Mouse (Mus musculus) megakaryocyte, embryonic 14.5 days (primary cell): ENCODE data around the gene Ahcy.
"Not testable (repeated sequence)": the region's sequence is repeated elsewhere in the genome, so short reads cannot be mapped to it uniquely, and the experiment has no call there.

ENCODE experiments used
- FLI1 ChIP-seq: IDR thresholded peaks from 2 replicates; pipeline ENCODE4 v1.6.1; 2012; ENCODE audit warnings: low read length, inconsistent platforms, mixed read lengths
- GATA1 ChIP-seq: IDR thresholded peaks from 3 replicates; pipeline ENCODE4 v1.6.1; 2012; ENCODE audit warnings: mixed read lengths, low read length, inconsistent platforms, borderline replicate concordance

- TF ChIP-seq GATA1, FLI1: not testable (repeated sequence)
These were observed 56.0 kb downstream of the Ahcy start, which contains the start of gene Gm14226 for GRCm38 (mm10) chr2:155018251-155018755.
